Mouse (Mus musculus) embryonic facial prominence, embryonic 11.5 days (tissue): ENCODE data around the gene Psma6. TPM values are rescaled to one million over a fixed set of nuclear protein-coding genes. Genes with fewer than 3 reads are reported as not detected.

Source experiments
- polyA plus RNA-seq: library from polyadenylated mRNA; unstranded; fragments of >200 nt; fragmentation: Nextera tagmentation; extraction: Ambion mirVana; gene quantifications from 2 replicates; pipeline ENCODE4 v1.2.1, GENCODE M21; 2014

The Psma6 gene
- polyA plus RNA-seq, 1 experiment from 2014 or later, result 533 TPM

Other genes with a start within 250 kb of the Psma6 start
- gene Srp54b, start 229.1 kb upstream of the Psma6 start, polyA plus RNA-seq, result 59.2 and 62.1 TPM in 2 replicates
- 3.2 and 3.3 TPM in 2 replicates for gene 1700047I17Rik2, start 184.6 kb upstream of the Psma6 start, polyA plus RNA-seq
- 85.3 and 97.2 TPM in 2 replicates for gene Srp54c, start 154.1 kb upstream of the Psma6 start, polyA plus RNA-seq
- 21.6 and 22.0 TPM in 2 replicates for gene 1110008L16Rik, start 84.6 kb upstream of the Psma6 start, polyA plus RNA-seq
- gene Ppp2r3c, start 81.2 kb upstream of the Psma6 start, polyA plus RNA-seq, result 28.8 and 31.0 TPM in 2 replicates
- gene Nfkbia, start 108.4 kb downstream of the Psma6 start, polyA plus RNA-seq, result 56.9 and 60.7 TPM in 2 replicates
- 0.25 TPM in 2 replicates for gene Aldoart2, start 181.0 kb downstream of the Psma6 start, polyA plus RNA-seq
- 0.28 and 0.48 TPM in 2 replicates for gene Insm2, start 215.2 kb downstream of the Psma6 start, polyA plus RNA-seq